Mouse (Mus musculus): ENCODE data around the gene Tas1r3.

DNA sequence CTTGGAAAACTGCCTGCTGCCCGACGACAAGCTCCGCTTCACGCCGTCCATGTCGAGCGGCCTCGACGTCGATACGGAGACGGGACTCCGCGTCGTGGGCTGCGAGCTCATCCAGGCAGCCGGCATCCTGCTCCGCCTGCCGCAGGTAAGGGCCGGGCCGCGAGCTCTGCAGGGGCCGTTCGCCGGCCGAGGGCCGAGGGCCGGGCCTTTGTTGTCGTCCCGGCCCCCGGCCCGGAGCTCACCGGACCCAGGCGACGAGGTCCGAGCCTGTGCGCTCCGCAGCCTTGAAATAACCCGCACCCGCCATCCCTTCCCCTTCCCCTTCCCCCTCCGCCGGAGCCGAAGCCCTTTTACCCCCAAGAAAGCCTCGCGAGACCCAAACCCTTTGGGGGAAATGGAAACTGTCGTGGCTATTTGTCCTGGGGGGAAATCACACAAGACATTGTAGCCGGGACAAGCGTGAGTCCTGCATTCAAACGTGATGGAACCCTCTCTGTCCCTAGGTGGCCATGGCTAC is 50.4 kb downstream of the Tas1r3 start:
- TF ChIP-seq MYOG (IDR thresholded peaks at IDR 0.05; ENCODE audit: control insufficient read depth, extremely low read depth, insufficient read length) (no peak), CTCF (IDR thresholded peaks at IDR 0.05; ENCODE audit: control insufficient read depth, insufficient read depth, insufficient read length) (no peak)
